Mouse (Mus musculus) neural tube, postnatal 0 days (tissue): ENCODE data around the gene Sptlc2. TPM values are rescaled to one million over a fixed set of nuclear protein-coding genes. Genes with fewer than 3 reads are reported as not detected.
A peak's percentile ranks its signal among the peaks of the same experiment; 100 is the strongest.

Source experiments
- microRNA-seq: library from miRNA; unstranded; fragments of <30 nt; microRNA quantifications from one replicate; pipeline ENCODE4, GENCODE M21; 2016
- polyA plus RNA-seq: library from polyadenylated mRNA; unstranded; fragments of >200 nt; fragmentation: Nextera tagmentation; extraction: Ambion mirVana; gene quantifications from 2 replicates; pipeline ENCODE4 v1.2.1, GENCODE M21; 2015

Gene Sptlc2
- 74.2 and 76.9 TPM in 2 replicates for polyA plus RNA-seq

GRCm38 (mm10) chr12:87388122-87388774 lies at the start of gene Sptlc2:
Sptlc2 (minus strand) TSS chr12:87388355.

DNA sequence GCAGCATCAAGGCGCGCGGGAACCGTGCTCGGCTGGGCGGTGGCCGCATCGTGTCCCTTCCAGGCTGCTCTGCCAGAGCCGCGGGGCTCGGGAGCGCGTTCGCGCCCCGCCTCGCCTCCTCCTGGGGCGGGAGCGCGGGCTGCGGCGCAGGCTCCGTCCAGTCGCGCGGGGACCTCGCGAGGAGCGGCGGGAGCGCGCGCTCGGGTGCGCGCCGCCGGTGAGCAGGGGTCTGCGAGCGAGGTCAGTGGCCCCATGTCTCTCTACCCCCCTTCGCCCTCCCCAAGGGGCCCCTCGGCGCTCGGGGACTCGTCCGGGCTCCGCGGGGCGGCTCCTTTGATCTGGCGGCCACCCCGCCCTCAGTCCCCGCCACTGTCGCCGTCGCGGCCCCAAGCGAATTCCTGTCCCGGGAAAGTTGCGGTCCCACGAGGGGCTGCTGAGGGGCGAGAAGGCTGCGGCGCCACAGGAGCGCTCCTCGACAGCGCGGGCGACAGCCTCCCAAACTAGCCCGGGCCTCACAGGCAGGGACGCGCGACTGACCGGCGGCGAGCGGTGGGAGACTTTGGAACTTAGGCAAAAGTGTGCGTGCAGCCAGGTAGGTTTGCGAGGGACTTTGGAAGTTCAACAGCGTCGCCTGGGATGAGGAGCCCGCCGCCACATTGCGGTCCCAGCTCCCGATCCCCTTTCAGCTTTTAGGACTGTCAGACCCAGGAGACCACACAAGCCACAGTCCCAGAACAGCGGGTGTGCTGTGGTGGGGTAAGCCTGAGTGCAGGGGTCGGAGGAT lies 88.3 kb downstream of the Sptlc2 start, which contains the start of gene Ism2:
Gene Ism2 (minus strand): TSS at position 49 of the 784 bp plus-strand sequence.

GRCm38 (mm10) chr12:87266108-87266826 lies 121.9 kb downstream of the Sptlc2 start, which contains the start of the genes Vipas39 and Ahsa1:
Vipas39 (minus strand) TSS chr12:87266256.
Ahsa1 (plus strand) TSS chr12:87266479.

Small RNAs within 50 kb of the gene (microRNA-seq; reads per million reads assigned to microRNA genes)
- gene Gm47293 (not detected), gene Mir3068 (99.2 reads per million, percentile 44 among the genes with 10 or more reads in this experiment)

Other genes with a start within 250 kb of the Sptlc2 start
- 41.1 and 42.6 TPM in 2 replicates for gene Gstz1, start 241.2 kb downstream of the Sptlc2 start, polyA plus RNA-seq
- 11.7 and 12.4 TPM in 2 replicates for gene Pomt2, start 240.4 kb downstream of the Sptlc2 start, polyA plus RNA-seq
- gene Samd15, start 188.6 kb downstream of the Sptlc2 start, polyA plus RNA-seq, result 1.6 and 2.0 TPM in 2 replicates
- gene Tmed8, start 187.9 kb downstream of the Sptlc2 start, polyA plus RNA-seq, result 4.0 and 4.9 TPM in 2 replicates
- gene Noxred1, start 149.6 kb downstream of the Sptlc2 start, polyA plus RNA-seq, result 0.34 and 0.40 TPM in 2 replicates
- 40.3 and 44.8 TPM in 2 replicates for gene Vipas39, start 122.1 kb downstream of the Sptlc2 start, polyA plus RNA-seq
- gene Ahsa1, start 121.9 kb downstream of the Sptlc2 start, polyA plus RNA-seq, result 170 and 182 TPM in 2 replicates
- gene Ism2, start 88.7 kb downstream of the Sptlc2 start, polyA plus RNA-seq, result 1.1 and 1.4 TPM in 2 replicates
- 229 and 264 TPM in 2 replicates for gene Slirp, start 55.5 kb upstream of the Sptlc2 start, polyA plus RNA-seq
- 25.1 and 26.6 TPM in 2 replicates for gene Alkbh1, start 55.7 kb upstream of the Sptlc2 start, polyA plus RNA-seq
- gene Snw1, start 83.9 kb upstream of the Sptlc2 start, polyA plus RNA-seq, result 77.9 and 80.9 TPM in 2 replicates
- not detected in 2 replicates for gene Gm5788, start 106.4 kb upstream of the Sptlc2 start, polyA plus RNA-seq
- not detected in 2 replicates for gene Gm8300, start 126.0 kb upstream of the Sptlc2 start, polyA plus RNA-seq
- not detected in 2 replicates for gene Oog1, start 214.3 kb upstream of the Sptlc2 start, polyA plus RNA-seq
- gene Gm4027, start 230.5 kb upstream of the Sptlc2 start, polyA plus RNA-seq, result not detected in 2 replicates